Mouse (Mus musculus): Measurements from ENCODE around the gene Bcan. TPM values are rescaled to one million over a fixed set of nuclear protein-coding genes. Genes with fewer than 3 reads are reported as not detected.

Gene Bcan
- total RNA-seq, 1 experiment = 1.4 TPM

- peaks cover 7 to 19% of the 10 kb centered on the region in 2 experiments; a peak in 3 of 4 replicates for H3K4me1 ChIP-seq (ENCODE audit: control insufficient read depth in 2 of 2, insufficient read depth in 2 of 2, low read length in 2 of 2, poor library complexity in 1 of 2)
- H3K4me3 ChIP-seq (ENCODE audit: insufficient read depth in 1 of 2, low read depth in 1 of 2, low read length in 2 of 2, poor library complexity in 1 of 2, severe bottlenecking in 1 of 2) = 0 out of 4 replicates have a peak overlapping the region, but pooled peaks of 1 of the 2 experiments have one; percentile 18
- no peak for DNase-seq (ENCODE audit: low read depth, low spot score)
- no peaks in the 10 kb centered on the region for H3K36me3 ChIP-seq (ENCODE audit: control insufficient read depth, insufficient read depth, low read length, poor library complexity, severe bottlenecking)
- no peak overlapping the region for H3K27ac ChIP-seq (ENCODE audit: insufficient read depth, low read depth, low read length, poor library complexity, severe bottlenecking)
- TF ChIP-seq CHD2 (IDR thresholded peaks at IDR 0.05; ENCODE audit: low read depth, low read length) (no peak), ZNF384 (IDR thresholded peaks at IDR 0.05; ENCODE audit: low read depth, low read length) (no peak)
- H3K9ac ChIP-seq (ENCODE audit: insufficient read depth, low read depth, low read length, poor library complexity, severe bottlenecking) = no peak overlapping the region
- H3K9me3 ChIP-seq (ENCODE audit: control insufficient read depth, insufficient read depth, low read depth, low read length) = no peaks in the 10 kb centered on the region
- in situ Hi-C loops (cut with MboI; ENCODE audit: low sequenced_read_pairs in 2 of 2, unreplicated experiment in 2 of 2) = no loop called here
These were observed 27.3 kb downstream of the Bcan start for GRCm38 (mm10) chr3:87972776-87973175.

GRCm38 (mm10) chr3:87972203-87972664 lies 27.8 kb downstream of the Bcan start:
- Histone ChIP-seq H3K4me3 (ENCODE audit: insufficient read depth in 1 of 2, low read depth in 1 of 2, low read length in 2 of 2, poor library complexity in 1 of 2, severe bottlenecking in 1 of 2) (peak overlapping the region; percentile 18 to 68; a peak in 3 of 4 replicates), H3K4me1 (ENCODE audit: control insufficient read depth in 2 of 2, insufficient read depth in 2 of 2, low read length in 2 of 2, poor library complexity in 1 of 2) (peaks cover 7 to 19% of the 10 kb centered on the region in 2 experiments; a peak in 3 of 4 replicates), H3K9ac (ENCODE audit: insufficient read depth, low read depth, low read length, poor library complexity, severe bottlenecking) (0 out of 2 replicates have a peak overlapping the region, but pooled peaks have one; percentile 13), H3K27ac (ENCODE audit: insufficient read depth, low read depth, low read length, poor library complexity, severe bottlenecking) (no peak overlapping the region), H3K9me3 (ENCODE audit: control insufficient read depth, insufficient read depth, low read depth, low read length) (no peaks in the 10 kb centered on the region), H3K36me3 (ENCODE audit: control insufficient read depth, insufficient read depth, low read length, poor library complexity, severe bottlenecking) (no peaks in the 10 kb centered on the region)
- no peak for DNase-seq (ENCODE audit: low read depth, low spot score)
- TF ChIP-seq CHD2 (IDR thresholded peaks at IDR 0.05; ENCODE audit: low read depth, low read length) = no peak
- TF ChIP-seq ZC3H11A (IDR thresholded peaks at IDR 0.05; ENCODE audit: borderline replicate concordance, low read depth, low read length) = no peak
- TF ChIP-seq HCFC1 (IDR thresholded peaks at IDR 0.05; ENCODE audit: borderline replicate concordance, insufficient read depth, low read length) = no peak
- TF ChIP-seq MAFK (IDR thresholded peaks at IDR 0.05; ENCODE audit: insufficient read depth, low read depth, low read length) = no peak
- no peak for TF ChIP-seq ZNF384 (IDR thresholded peaks at IDR 0.05; ENCODE audit: low read depth, low read length)
- in situ Hi-C loops (cut with MboI; ENCODE audit: low sequenced_read_pairs in 2 of 2, unreplicated experiment in 2 of 2) = no loop called here

GRCm38 (mm10) chr3:87971489-87972202 lies 28.4 kb downstream of the Bcan start:
- H3K4me1 ChIP-seq (ENCODE audit: control insufficient read depth in 2 of 2, insufficient read depth in 2 of 2, low read length in 2 of 2, poor library complexity in 1 of 2) = peaks cover 7 to 19% of the 10 kb centered on the region in 2 experiments; a peak in 3 of 4 replicates
- H3K9ac ChIP-seq (ENCODE audit: insufficient read depth, low read depth, low read length, poor library complexity, severe bottlenecking) = peak overlapping the region; percentile 73
- in situ Hi-C loops (cut with MboI; ENCODE audit: low sequenced_read_pairs in 2 of 2, unreplicated experiment in 2 of 2) = no loop called here
- no peak overlapping the region for H3K27ac ChIP-seq (ENCODE audit: insufficient read depth, low read depth, low read length, poor library complexity, severe bottlenecking)
- no peaks in the 10 kb centered on the region for H3K9me3 ChIP-seq (ENCODE audit: control insufficient read depth, insufficient read depth, low read depth, low read length)
- peak overlapping the region; percentile 48 to 68 for H3K4me3 ChIP-seq (ENCODE audit: insufficient read depth in 1 of 2, low read depth in 1 of 2, low read length in 2 of 2, poor library complexity in 1 of 2, severe bottlenecking in 1 of 2)
- DNase-seq (ENCODE audit: low read depth, low spot score) = no peak
- no peak for TF ChIP-seq HCFC1 (IDR thresholded peaks at IDR 0.05; ENCODE audit: borderline replicate concordance, insufficient read depth, low read length)
- no peak for TF ChIP-seq ZC3H11A (IDR thresholded peaks at IDR 0.05; ENCODE audit: borderline replicate concordance, low read depth, low read length)
- TF ChIP-seq CHD2 (IDR thresholded peaks at IDR 0.05; ENCODE audit: low read depth, low read length) = no peak
- no peak for TF ChIP-seq MAFK (IDR thresholded peaks at IDR 0.05; ENCODE audit: insufficient read depth, low read depth, low read length)
- no peak for TF ChIP-seq ZNF384 (IDR thresholded peaks at IDR 0.05; ENCODE audit: low read depth, low read length)
- no peaks in the 10 kb centered on the region for H3K36me3 ChIP-seq (ENCODE audit: control insufficient read depth, insufficient read depth, low read length, poor library complexity, severe bottlenecking)

GRCm38 (mm10) chr3:87970939-87971488 lies 29.0 kb downstream of the Bcan start, which contains the start of gene Nes:
Gene Nes (plus strand): TSS chr3:87971078.
- no peaks in the 10 kb centered on the region for H3K9me3 ChIP-seq (ENCODE audit: control insufficient read depth, insufficient read depth, low read depth, low read length)
- peaks cover 7 to 19% of the 10 kb centered on the region in 2 experiments; a peak in 3 of 4 replicates for H3K4me1 ChIP-seq (ENCODE audit: control insufficient read depth in 2 of 2, insufficient read depth in 2 of 2, low read length in 2 of 2, poor library complexity in 1 of 2)
- no peak within 1 kb of the TSS for H3K27ac ChIP-seq (ENCODE audit: insufficient read depth, low read depth, low read length, poor library complexity, severe bottlenecking)
- H3K4me3 ChIP-seq (ENCODE audit: insufficient read depth in 1 of 2, low read depth in 1 of 2, low read length in 2 of 2, poor library complexity in 1 of 2, severe bottlenecking in 1 of 2) = peak within 1 kb of the TSS; percentile 60 to 68
- in situ Hi-C loops (cut with MboI; ENCODE audit: low sequenced_read_pairs in 2 of 2, unreplicated experiment in 2 of 2) = no loop called here
- DNase-seq (ENCODE audit: low read depth, low spot score) = no peak
- H3K9ac ChIP-seq (ENCODE audit: insufficient read depth, low read depth, low read length, poor library complexity, severe bottlenecking) = peak within 1 kb of the TSS; percentile 73
- no peaks in the 10 kb centered on the region for H3K36me3 ChIP-seq (ENCODE audit: control insufficient read depth, insufficient read depth, low read length, poor library complexity, severe bottlenecking)
- TF ChIP-seq ZNF384 (IDR thresholded peaks at IDR 0.05; ENCODE audit: low read depth, low read length) = no peak
- TF ChIP-seq MAFK (IDR thresholded peaks at IDR 0.05; ENCODE audit: insufficient read depth, low read depth, low read length) = no peak
- TF ChIP-seq HCFC1 (IDR thresholded peaks at IDR 0.05; ENCODE audit: borderline replicate concordance, insufficient read depth, low read length) = peak; percentile 21; the same call in 1 of the 2 replicates

All from ES-E14 (cell line).